Mouse (Mus musculus): ENCODE data around the gene Ajm1. TPM values are rescaled to one million over a fixed set of nuclear protein-coding genes. Genes with fewer than 3 reads are reported as not detected.

Ajm1 gene
- polyA plus RNA-seq, 1 experiment from 2014 or later: 11.4 TPM

- ATAC-seq: no peak
- Histone ChIP-seq H3K9me3 (replicated peaks; ENCODE audit: control insufficient read depth, low read length, poor library complexity, severe bottlenecking) (no peaks in the 10 kb centered on the region), H3K4me1 (ENCODE audit: control insufficient read depth, insufficient read depth, low read length) (peaks cover 9% of the 10 kb centered on the region), H3K27me3 (ENCODE audit: control insufficient read depth, insufficient read depth, low read depth, low read length) (no peaks in the 10 kb centered on the region), H3K36me3 (ENCODE audit: control insufficient read depth, insufficient read depth, low read length) (no peaks in the 10 kb centered on the region), H3K4me2 (ENCODE audit: low read length) (no peak overlapping the region), H3K4me3 (ENCODE audit: low read depth, low read length) (no peak overlapping the region), H3K27ac (ENCODE audit: low read length) (no peak overlapping the region), H3K9ac (ENCODE audit: low read depth, low read length) (no peak overlapping the region)
- 85% methylated on average over 9 of the region's 9 CpGs for WGBS
These were observed 32.3 kb downstream of the Ajm1 start for GRCm38 (mm10) chr2:25549021-25549991.

GRCm38 (mm10) chr2:25546811-25547491 lies 34.6 kb downstream of the Ajm1 start, which contains the start of gene Traf2:
Gene Traf2, minus strand, starts transcription at chr2:25546940.
- ATAC-seq: peak; percentile 100
- 3% methylated on average over 48 of the region's 48 CpGs for WGBS
- Histone ChIP-seq H3K36me3 (ENCODE audit: control insufficient read depth, insufficient read depth, low read length) (no peaks in the 10 kb centered on the region), H3K9me3 (replicated peaks; ENCODE audit: control insufficient read depth, low read length, poor library complexity, severe bottlenecking) (no peaks in the 10 kb centered on the region), H3K4me2 (ENCODE audit: low read length) (peak within 1 kb of the TSS; percentile 86), H3K4me3 (ENCODE audit: low read depth, low read length) (peak within 1 kb of the TSS; percentile 66), H3K9ac (ENCODE audit: low read depth, low read length) (peak within 1 kb of the TSS; percentile 75), H3K27me3 (ENCODE audit: control insufficient read depth, insufficient read depth, low read depth, low read length) (no peaks in the 10 kb centered on the region), H3K4me1 (ENCODE audit: control insufficient read depth, insufficient read depth, low read length) (peaks cover 9% of the 10 kb centered on the region), H3K27ac (ENCODE audit: low read length) (peak within 1 kb of the TSS; percentile 50; the same call in 1 of the 2 replicates)

- 8% methylated on average over 43 of the region's 43 CpGs for WGBS
- peak overlapping the region; percentile 86 for H3K4me2 ChIP-seq (ENCODE audit: low read length)
These were observed 35.4 kb downstream of the Ajm1 start for GRCm38 (mm10) chr2:25545996-25546810.

GRCm38 (mm10) chr2:25541644-25542367 lies 39.8 kb downstream of the Ajm1 start:
- no peak overlapping the region for H3K4me2 ChIP-seq (ENCODE audit: low read length)
- no peaks in the 10 kb centered on the region for H3K36me3 ChIP-seq (ENCODE audit: control insufficient read depth, insufficient read depth, low read length)
- H3K27ac ChIP-seq (ENCODE audit: low read length): no peak overlapping the region
- no peak for ATAC-seq
- no peaks in the 10 kb centered on the region for H3K9me3 ChIP-seq (replicated peaks; ENCODE audit: control insufficient read depth, low read length, poor library complexity, severe bottlenecking)
- 93% methylated on average over 10 of the region's 10 CpGs for WGBS
- H3K27me3 ChIP-seq (ENCODE audit: control insufficient read depth, insufficient read depth, low read depth, low read length): no peaks in the 10 kb centered on the region
- H3K4me1 ChIP-seq (ENCODE audit: control insufficient read depth, insufficient read depth, low read length): peaks cover 6% of the 10 kb centered on the region
- H3K9ac ChIP-seq (ENCODE audit: low read depth, low read length): no peak overlapping the region
- H3K4me3 ChIP-seq (ENCODE audit: low read depth, low read length): no peak overlapping the region

More at GRCm38 (mm10) chr2:25545996-25546810, 35.4 kb downstream of the Ajm1 start:
- Histone ChIP-seq H3K36me3 (ENCODE audit: control insufficient read depth, insufficient read depth, low read length) (no peaks in the 10 kb centered on the region), H3K9me3 (replicated peaks; ENCODE audit: control insufficient read depth, low read length, poor library complexity, severe bottlenecking) (no peaks in the 10 kb centered on the region), H3K27ac (ENCODE audit: low read length) (peak overlapping the region; percentile 50; the same call in 1 of the 2 replicates), H3K4me3 (ENCODE audit: low read depth, low read length) (peak overlapping the region; percentile 66), H3K4me1 (ENCODE audit: control insufficient read depth, insufficient read depth, low read length) (peaks cover 9% of the 10 kb centered on the region), H3K9ac (ENCODE audit: low read depth, low read length) (peak overlapping the region; percentile 75), H3K27me3 (ENCODE audit: control insufficient read depth, insufficient read depth, low read depth, low read length) (no peaks in the 10 kb centered on the region)
- peak; percentile 73; the same call in 1 of the 2 replicates for ATAC-seq

- no peaks in the 10 kb centered on the region for H3K9me3 ChIP-seq (replicated peaks; ENCODE audit: control insufficient read depth, low read length, poor library complexity, severe bottlenecking)
- no peaks in the 10 kb centered on the region for H3K27me3 ChIP-seq (ENCODE audit: control insufficient read depth, insufficient read depth, low read depth, low read length)
- H3K4me2 ChIP-seq (ENCODE audit: low read length): no peak overlapping the region
- WGBS: 93% methylated on average over 4 of the region's 4 CpGs
- H3K9ac ChIP-seq (ENCODE audit: low read depth, low read length): no peak overlapping the region
- no peaks in the 10 kb centered on the region for H3K4me1 ChIP-seq (ENCODE audit: control insufficient read depth, insufficient read depth, low read length)
- no peak overlapping the region for H3K4me3 ChIP-seq (ENCODE audit: low read depth, low read length)
- H3K27ac ChIP-seq (ENCODE audit: low read length): no peak overlapping the region
- ATAC-seq: no peak
- no peaks in the 10 kb centered on the region for H3K36me3 ChIP-seq (ENCODE audit: control insufficient read depth, insufficient read depth, low read length)
These were observed 41.0 kb downstream of the Ajm1 start for GRCm38 (mm10) chr2:25540541-25540948.

- 95% methylated on average over 8 of the region's 8 CpGs for WGBS
- no peak overlapping the region for H3K4me3 ChIP-seq (ENCODE audit: low read depth, low read length)
These were observed 45.0 kb downstream of the Ajm1 start for GRCm38 (mm10) chr2:25536531-25536930.

GRCm38 (mm10) chr2:25534866-25535182 lies 46.7 kb downstream of the Ajm1 start:
- H3K27ac ChIP-seq (ENCODE audit: low read length): no peak overlapping the region
- H3K9me3 ChIP-seq (replicated peaks; ENCODE audit: control insufficient read depth, low read length, poor library complexity, severe bottlenecking): no peaks in the 10 kb centered on the region
- 100% methylated on average over 2 of the region's 2 CpGs for WGBS
- H3K36me3 ChIP-seq (ENCODE audit: control insufficient read depth, insufficient read depth, low read length): no peaks in the 10 kb centered on the region
- no peaks in the 10 kb centered on the region for H3K27me3 ChIP-seq (ENCODE audit: control insufficient read depth, insufficient read depth, low read depth, low read length)
- no peak overlapping the region for H3K9ac ChIP-seq (ENCODE audit: low read depth, low read length)
- no peak overlapping the region for H3K4me2 ChIP-seq (ENCODE audit: low read length)
- no peak for ATAC-seq
- H3K4me3 ChIP-seq (ENCODE audit: low read depth, low read length): no peak overlapping the region
- no peaks in the 10 kb centered on the region for H3K4me1 ChIP-seq (ENCODE audit: control insufficient read depth, insufficient read depth, low read length)

More at GRCm38 (mm10) chr2:25536531-25536930, 45.0 kb downstream of the Ajm1 start:
- Histone ChIP-seq H3K27ac (ENCODE audit: low read length) (no peak overlapping the region), H3K36me3 (ENCODE audit: control insufficient read depth, insufficient read depth, low read length) (no peaks in the 10 kb centered on the region), H3K4me1 (ENCODE audit: control insufficient read depth, insufficient read depth, low read length) (no peaks in the 10 kb centered on the region), H3K9ac (ENCODE audit: low read depth, low read length) (no peak overlapping the region), H3K9me3 (replicated peaks; ENCODE audit: control insufficient read depth, low read length, poor library complexity, severe bottlenecking) (no peaks in the 10 kb centered on the region), H3K4me2 (ENCODE audit: low read length) (no peak overlapping the region), H3K27me3 (ENCODE audit: control insufficient read depth, insufficient read depth, low read depth, low read length) (no peaks in the 10 kb centered on the region)
- no peak for ATAC-seq

GRCm38 (mm10) chr2:25534178-25534865 lies 47.2 kb downstream of the Ajm1 start:
- H3K4me3 ChIP-seq (ENCODE audit: low read depth, low read length): no peak overlapping the region
- WGBS: 91% methylated on average over 3 of the region's 3 CpGs
- H3K4me2 ChIP-seq (ENCODE audit: low read length): no peak overlapping the region
- no peak overlapping the region for H3K27ac ChIP-seq (ENCODE audit: low read length)
- H3K9me3 ChIP-seq (replicated peaks; ENCODE audit: control insufficient read depth, low read length, poor library complexity, severe bottlenecking): no peaks in the 10 kb centered on the region
- no peaks in the 10 kb centered on the region for H3K27me3 ChIP-seq (ENCODE audit: control insufficient read depth, insufficient read depth, low read depth, low read length)
- no peaks in the 10 kb centered on the region for H3K4me1 ChIP-seq (ENCODE audit: control insufficient read depth, insufficient read depth, low read length)
- H3K9ac ChIP-seq (ENCODE audit: low read depth, low read length): no peak overlapping the region
- ATAC-seq: no peak
- H3K36me3 ChIP-seq (ENCODE audit: control insufficient read depth, insufficient read depth, low read length): 0 out of 2 replicates have a peak, but pooled peaks cover under 1% of the 10 kb centered on the region
